Mouse (Mus musculus) erythroblast, adult 5-6 weeks (primary cell): ENCODE results near the gene Lrig1. TPM values are rescaled to one million over a fixed set of nuclear protein-coding genes. Genes with fewer than 3 reads are reported as not detected.
A peak's percentile ranks its signal among the peaks of the same experiment; 100 is the strongest.

ENCODE experiments used
- ATAC-seq: replicated peaks from 2 replicates; pipeline ENCODE4 v1.8.0; 2016; ENCODE audit warnings: moderate number of reproducible peaks, mild to moderate bottlenecking, moderate TSS enrichment, inconsistent platforms; ENCODE audit not compliant: poor library complexity, low FRiP score, severe bottlenecking
- total RNA-seq, 2 experiments: library from RNA; stranded (forward) in 1 of 2; stranded (reverse) in 1 of 2; fragments of 150-400 nt in 1 of 2; fragments of 200-764, 138-1000 nt in 1 of 2; gene quantifications; 2 replicates each; pipeline versions ENCODE4 v1.2.3 to v1.2.4; 2015 to 2017; ENCODE audit warnings: low replicate concordance in 2 of 2

Lrig1 gene
- total RNA-seq, 2 experiments from 2014 or later = 1.2 to 2.5 TPM

DNA sequence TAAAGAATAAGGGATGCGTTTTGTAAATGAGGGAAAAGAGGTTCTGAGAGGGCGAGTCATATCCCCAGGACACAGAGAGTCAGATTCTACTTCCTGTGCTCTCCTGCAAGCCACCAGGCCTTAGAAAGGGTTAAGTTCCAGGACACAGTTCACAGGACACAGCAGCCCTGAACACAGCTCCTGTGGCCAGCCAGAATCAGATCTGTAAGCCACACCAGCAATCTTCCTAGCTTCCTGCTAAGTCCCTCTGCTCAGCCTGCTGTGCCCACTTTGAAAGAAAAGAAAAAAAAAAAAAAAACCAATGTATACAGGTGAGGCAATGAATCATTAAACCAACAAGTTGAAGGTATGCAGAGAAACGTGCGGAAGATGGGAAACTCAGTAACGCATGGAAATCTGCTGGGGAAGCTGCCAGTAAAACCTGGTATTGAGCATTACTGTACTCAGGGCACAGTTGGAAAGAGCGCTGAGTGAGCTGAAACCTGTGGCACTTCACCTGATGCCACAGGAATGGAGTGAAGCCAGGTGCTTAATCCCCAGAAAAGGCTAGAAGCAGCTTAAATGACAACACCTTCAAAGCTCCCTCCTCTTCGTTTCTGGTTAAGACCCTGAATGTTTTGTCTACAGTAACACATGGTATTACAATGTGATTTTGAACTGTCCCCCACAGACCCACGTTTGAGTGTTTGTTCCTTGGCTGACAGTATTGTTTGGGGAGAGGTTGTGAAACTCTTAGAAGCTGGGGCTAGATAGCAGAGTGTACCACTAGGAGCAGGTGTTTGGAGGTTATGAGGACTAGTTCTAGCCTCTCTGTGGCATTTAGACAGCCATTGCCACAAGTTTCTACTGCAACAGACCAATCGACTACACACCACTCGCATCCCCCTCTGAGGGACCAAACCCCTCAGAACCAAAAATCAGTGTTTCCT, 46.3 kb downstream of the Lrig1 start:
- no peak for ATAC-seq

DNA sequence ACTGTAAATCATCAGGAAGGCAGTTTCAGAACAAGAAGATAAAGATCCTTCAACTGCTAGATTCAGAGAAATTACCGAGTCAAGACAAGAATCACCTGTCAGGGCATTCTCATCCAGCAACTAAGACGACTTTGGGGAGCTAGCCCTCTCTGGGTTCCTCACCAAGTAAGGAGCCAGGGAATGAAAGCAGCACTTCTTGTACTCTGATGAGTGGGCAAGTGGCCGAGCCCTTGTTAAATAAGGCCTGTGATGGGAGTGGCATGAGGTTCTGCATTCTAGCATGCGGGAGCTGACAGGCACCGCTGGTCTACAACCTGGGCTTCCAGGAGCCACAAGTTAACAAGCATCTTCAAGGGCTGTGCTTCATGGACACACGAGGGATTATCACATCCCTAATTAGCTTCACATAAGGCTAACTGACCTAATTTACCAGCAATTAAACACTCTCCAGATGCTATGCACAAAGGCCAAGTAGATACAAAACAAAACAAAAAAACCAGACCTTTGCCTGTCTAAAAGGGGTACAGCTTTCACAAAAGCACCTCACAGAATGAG, 47.2 kb downstream of the Lrig1 start:
- ATAC-seq = no peak

GRCm38 (mm10) chr6:94651541-94651940, 48.4 kb downstream of the Lrig1 start:
- ATAC-seq = no peak

- ATAC-seq = no peak
Measured at GRCm38 (mm10) chr6:94649637-94650036, 50.3 kb downstream of the Lrig1 start.

- no peak for ATAC-seq
Measured at GRCm38 (mm10) chr6:94648496-94648895, 51.5 kb downstream of the Lrig1 start.

- ATAC-seq = no peak
Measured at GRCm38 (mm10) chr6:94647574-94648430, 52.2 kb downstream of the Lrig1 start.

DNA sequence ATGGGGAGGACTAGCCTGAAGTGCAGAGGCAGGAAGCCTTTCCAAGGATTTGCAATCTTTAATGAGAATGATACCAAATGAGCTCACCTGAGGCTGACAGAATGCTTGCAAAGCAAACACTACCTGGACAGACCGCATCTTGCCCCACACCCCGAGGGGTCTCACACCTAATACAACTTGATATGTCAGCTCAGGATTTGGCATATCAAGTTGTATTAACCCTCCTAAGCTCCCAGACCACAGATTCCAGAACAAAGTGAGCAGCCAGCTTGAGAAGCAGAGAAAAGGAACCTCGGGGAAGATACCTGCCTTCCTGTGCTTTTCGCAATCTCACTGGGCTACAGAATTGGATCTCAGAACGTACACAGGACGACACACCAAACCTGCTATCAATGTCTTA, 53.1 kb downstream of the Lrig1 start:
- no peak for ATAC-seq

DNA sequence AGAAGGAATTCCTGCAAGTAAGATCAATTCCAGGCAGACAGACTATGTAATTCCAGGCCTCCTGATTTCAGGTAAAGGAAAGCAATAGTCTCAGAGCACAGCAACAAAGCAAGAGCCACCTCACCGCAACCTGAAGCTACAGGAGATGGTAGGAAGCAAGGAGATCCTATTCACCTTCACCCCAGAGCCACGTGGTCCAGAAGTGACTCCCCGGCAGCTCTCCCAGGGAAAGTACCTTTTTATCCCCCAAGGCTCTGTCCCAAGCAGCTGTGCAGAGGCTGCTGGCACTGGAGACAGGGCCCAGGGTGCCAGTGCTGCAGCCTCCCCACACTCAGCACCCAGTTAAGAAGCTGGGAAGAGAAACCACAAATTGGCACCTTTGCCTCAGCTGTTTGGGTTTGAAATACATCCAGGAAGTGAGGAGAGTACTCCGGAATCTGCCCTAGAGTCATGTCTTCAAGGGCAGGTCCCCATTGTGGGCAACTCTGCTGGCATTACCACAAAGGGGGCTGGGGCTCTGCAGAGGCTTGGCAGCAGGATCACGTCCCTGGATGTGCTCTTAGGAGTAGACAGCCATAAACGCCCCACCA, 53.6 kb downstream of the Lrig1 start:
- no peak for ATAC-seq

DNA sequence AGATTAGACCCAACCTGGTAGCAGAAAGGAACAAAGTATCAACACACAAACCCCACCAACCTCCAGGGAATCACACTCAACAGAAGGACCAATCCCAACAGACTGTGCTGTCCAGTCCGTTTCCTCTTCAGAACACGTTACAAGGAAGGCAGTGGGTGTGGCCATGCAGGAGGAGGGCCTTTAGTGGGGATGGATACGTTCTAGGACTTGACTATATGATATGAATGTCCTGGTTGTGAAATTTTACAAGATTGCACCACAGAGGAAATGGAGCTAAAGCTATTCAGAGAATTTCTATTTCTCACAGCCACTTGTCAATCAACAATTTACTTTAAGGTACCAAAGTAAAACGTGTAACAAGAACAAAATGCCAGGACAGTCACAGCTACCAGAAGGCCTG, 54.2 kb downstream of the Lrig1 start:
- no peak for ATAC-seq

DNA sequence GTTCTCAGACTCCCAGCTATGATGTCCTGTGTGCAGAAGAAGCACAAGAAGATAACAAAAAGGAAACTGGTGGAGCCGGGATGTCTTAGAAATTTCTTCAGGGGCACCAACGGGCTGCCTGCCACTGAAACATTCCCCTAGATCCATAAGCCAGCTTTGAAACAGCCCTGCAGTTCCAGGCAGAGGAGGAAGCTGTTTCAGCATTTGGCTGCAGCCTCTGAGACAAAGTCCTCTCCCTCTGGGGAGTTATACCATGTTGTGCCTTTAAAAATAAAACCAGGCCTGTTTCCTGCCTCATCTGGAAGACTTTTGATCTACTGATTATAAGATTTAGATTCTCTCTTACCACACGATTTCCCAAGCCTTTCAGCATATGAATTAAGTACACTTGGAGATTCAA, 55.3 kb downstream of the Lrig1 start:
- ATAC-seq = no peak

DNA sequence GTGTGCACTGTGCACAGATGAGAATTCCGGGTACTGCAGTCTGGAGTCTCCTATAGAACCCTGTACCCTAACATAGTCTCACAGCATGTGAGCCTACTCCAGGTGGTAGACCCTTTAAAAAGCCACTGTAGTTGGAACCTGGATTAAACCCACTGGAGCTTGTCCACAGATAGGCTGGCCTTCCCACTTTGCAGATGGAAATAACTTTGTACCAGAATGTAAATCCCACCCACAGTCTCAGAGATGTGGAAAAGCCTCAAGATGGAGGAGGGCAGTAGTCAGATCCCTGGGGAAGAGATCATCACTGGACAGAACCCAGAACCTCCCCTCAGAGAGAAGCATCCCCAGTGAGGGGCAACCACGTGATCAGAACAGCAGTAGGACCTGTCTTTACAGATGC, 56.0 kb downstream of the Lrig1 start:
- ATAC-seq = no peak

GRCm38 (mm10) chr6:94642048-94642447, 57.9 kb downstream of the Lrig1 start:
- ATAC-seq = no peak

DNA sequence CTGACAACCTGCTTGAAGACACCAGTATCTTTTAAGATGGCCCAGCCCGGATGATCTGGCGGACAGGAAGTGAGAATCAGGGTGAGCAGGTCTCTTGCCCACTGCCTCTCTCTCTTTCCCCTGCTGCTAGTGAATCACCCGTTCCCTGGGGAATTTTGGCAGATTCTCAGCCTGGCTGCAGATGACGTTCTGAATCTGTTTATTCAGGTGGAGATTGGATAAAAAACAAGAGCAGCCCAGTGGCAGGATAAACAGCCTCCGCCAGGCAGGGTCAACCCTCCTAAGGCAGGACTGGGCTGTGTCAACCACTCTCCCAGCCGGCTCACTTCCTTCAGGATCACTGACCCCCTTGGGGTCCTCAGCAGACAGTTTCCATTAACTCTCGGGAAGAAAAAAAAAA, 59.7 kb downstream of the Lrig1 start:
- ATAC-seq = no peak

GRCm38 (mm10) chr6:94637024-94637434, 62.9 kb downstream of the Lrig1 start:
- ATAC-seq = peak; percentile 73

DNA sequence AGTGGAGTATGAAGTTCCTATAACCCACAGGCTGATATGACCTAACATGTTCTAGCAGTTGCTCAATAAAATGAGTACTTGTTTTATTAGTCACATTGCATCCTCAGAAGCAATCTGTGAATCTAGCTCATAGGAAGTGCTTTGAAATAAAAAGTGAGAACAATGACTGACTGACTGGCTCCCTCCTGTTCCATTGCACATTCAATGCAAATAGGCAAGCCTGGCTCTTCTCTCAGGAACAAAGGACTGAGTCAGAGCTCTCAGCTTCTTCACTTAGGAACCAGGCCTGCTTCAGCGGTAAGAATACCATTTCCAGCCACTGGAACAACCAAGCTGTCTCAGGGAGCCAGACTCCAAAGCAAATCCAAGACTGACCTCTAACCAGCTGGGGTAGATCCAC, 64.6 kb downstream of the Lrig1 start:
- ATAC-seq = no peak

DNA sequence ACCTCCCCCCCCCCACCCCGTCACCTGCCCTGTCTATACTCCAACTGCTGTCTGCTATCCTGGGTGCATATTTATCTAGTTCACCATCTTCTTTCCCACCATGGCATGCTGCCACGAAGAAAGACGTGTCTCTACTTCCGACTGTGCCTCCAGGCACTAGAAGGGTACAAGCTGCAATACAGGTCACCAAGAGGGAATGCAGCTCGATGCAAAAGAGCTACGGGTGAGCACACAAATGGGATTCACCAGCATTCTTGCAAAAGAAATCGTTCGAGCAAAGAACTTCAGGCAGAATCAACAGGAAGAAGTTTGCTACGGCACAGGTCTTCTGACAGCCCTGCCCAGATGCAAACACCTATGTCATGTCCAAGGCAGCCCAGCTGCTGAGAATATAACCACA, 65.2 kb downstream of the Lrig1 start:
- ATAC-seq = no peak

- no peak for ATAC-seq
Measured at GRCm38 (mm10) chr6:94634274-94634673, 65.7 kb downstream of the Lrig1 start.

- ATAC-seq = no peak
Measured at GRCm38 (mm10) chr6:94631779-94632082, 68.2 kb downstream of the Lrig1 start.

DNA sequence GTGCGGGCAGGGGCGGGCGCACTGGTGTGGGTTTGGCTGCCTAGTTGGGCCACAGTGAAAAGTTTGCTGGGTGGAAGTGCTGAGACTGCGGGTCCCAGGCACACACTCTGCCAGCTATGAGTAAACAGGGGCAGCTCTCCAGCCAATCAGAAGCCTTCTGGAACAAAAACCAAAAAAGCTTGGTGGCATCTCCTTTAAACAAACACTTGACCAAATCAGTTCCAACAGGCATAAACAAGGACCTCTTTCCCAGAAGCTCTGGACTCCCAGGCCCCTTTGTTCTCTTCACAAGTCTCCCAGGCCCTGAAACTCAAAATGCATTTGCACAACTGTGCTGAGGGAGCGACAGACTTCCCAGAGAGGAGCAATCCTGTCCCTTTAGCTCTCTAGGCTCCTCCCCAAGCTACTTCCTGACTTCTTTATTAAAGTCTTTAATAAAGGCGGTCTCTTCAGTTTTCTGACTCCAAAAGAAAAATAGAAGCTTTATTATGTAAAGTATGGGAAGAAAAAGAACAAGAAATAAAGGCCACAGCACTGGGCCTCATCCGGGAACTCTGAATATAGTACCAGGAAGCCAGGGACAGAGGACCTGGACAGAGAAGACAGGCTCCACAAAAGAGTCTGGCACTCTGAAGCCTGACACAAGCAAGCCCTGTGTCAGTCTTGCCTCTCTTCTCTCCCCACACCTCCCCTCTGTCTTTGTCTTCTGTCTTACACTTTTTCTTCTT, 68.7 kb downstream of the Lrig1 start:
- no peak for ATAC-seq

- ATAC-seq = no peak
Measured at GRCm38 (mm10) chr6:94628787-94629186, 71.2 kb downstream of the Lrig1 start.
